Mouse (Mus musculus) ES-CJ7 (cell line): ENCODE measurements at regions not wholly inside any gene's neighbourhood (a gene's known extent, or its start where the extent isn't known, plus 50 kb on each side); places are given as distances from the start of the nearest gene placed in this dataset.

Source experiments
- DNase-seq: peaks from one replicate; pipeline ENCODE4 v3.0.0; 2011; ENCODE audit warnings: low read depth, low spot score

- DNase-seq = no peak
Observed at GRCm38 (mm10) chr5:62545785-62546184, 220.2 kb downstream of the Arap2 start.

- DNase-seq = no peak
Observed at GRCm38 (mm10) chr5:62539304-62539703, 226.7 kb downstream of the Arap2 start.

- DNase-seq = no peak
Observed at GRCm38 (mm10) chr5:62511827-62512226, 254.1 kb downstream of the Arap2 start.

- DNase-seq = peak; percentile 39
Observed at GRCm38 (mm10) chr5:62483521-62483920, 282.4 kb downstream of the Arap2 start.

GRCm38 (mm10) chr5:62480967-62481366 lies 285.0 kb downstream of the Arap2 start:
- no peak for DNase-seq

- DNase-seq = no peak
Observed at GRCm38 (mm10) chr5:62473412-62473811, 292.5 kb downstream of the Arap2 start.

- peak; percentile 3 for DNase-seq
Observed at GRCm38 (mm10) chr5:62466802-62467201, 299.2 kb downstream of the Arap2 start.

GRCm38 (mm10) chr5:62462574-62462973 lies 303.4 kb downstream of the Arap2 start:
- no peak for DNase-seq
